Mouse (Mus musculus) cerebellum, adult 2 months (tissue): ENCODE measurements around the gene Slc13a3.

Source experiments
- CTCF ChIP-seq: fragments of 200-500 bp; IDR thresholded peaks from 2 replicates; pipeline ENCODE4 v1.5.1; 2011; ENCODE audit warnings: low read depth, mild to moderate bottlenecking, control low read depth, low read length, moderate library complexity, borderline replicate concordance; ENCODE audit not compliant: insufficient read depth
- POLR2A ChIP-seq: fragments of 200-500 bp; IDR thresholded peaks from 2 replicates; pipeline ENCODE4 v1.6.1; 2011; ENCODE audit warnings: low read length, control low read depth, borderline replicate concordance; ENCODE audit not compliant: insufficient read depth

- TF ChIP-seq POLR2A (no peak), CTCF (no peak)
Measured at GRCm38 (mm10) chr2:165441613-165442012, 31.4 kb downstream of the Slc13a3 start.
